Mouse (Mus musculus) embryonic facial prominence, embryonic 10.5 days (tissue): ENCODE results near the gene Npr2. TPM values are rescaled to one million over a fixed set of nuclear protein-coding genes. Genes with fewer than 3 reads are reported as not detected.

Experiments
- DNase-seq: peaks from one replicate; pipeline ENCODE4 v3.0.0-alpha.2; 2017; ENCODE audit warnings: low spot score
- H3K27ac ChIP-seq: fragments of 300-500 bp; sonication (generic); replicated peaks from 2 replicates; pipeline ENCODE4 v1.5.1; 2016; ENCODE audit warnings: mild to moderate bottlenecking
- H3K27me3 ChIP-seq: fragments of 300-500 bp; sonication (generic); replicated peaks from 2 replicates; pipeline ENCODE4 v1.6.1; 2016; ENCODE audit warnings: low read depth, mild to moderate bottlenecking; ENCODE audit not compliant: poor library complexity, severe bottlenecking
- H3K36me3 ChIP-seq: fragments of 300-500 bp; sonication (generic); replicated peaks from 2 replicates; pipeline ENCODE4 v1.6.1; 2016; ENCODE audit warnings: mild to moderate bottlenecking, moderate library complexity
- H3K4me1 ChIP-seq: fragments of 300-500 bp; sonication (generic); 2 replicates; pipeline ENCODE4 v1.6.1; 2016
- H3K4me3 ChIP-seq: fragments of 300-500 bp; sonication (generic); 2 replicates; pipeline ENCODE4 v1.5.1; 2016; ENCODE audit warnings: mild to moderate bottlenecking, moderate library complexity
- H3K9me3 ChIP-seq: fragments of 300-500 bp; sonication (generic); 2 replicates; pipeline ENCODE4 v1.6.1; 2016; ENCODE audit warnings: mild to moderate bottlenecking
- WGBS: fragments of 180-500 bp; shearing (Covaris S2); methylation state at CpG from one replicate; pipeline ENCODE4 v1.1.7; 2016; 5-methylcytosine and 5-hydroxymethylcytosine counted together
- polyA plus RNA-seq: library from polyadenylated mRNA; unstranded; fragments of >200 nt; fragmentation: Nextera tagmentation; extraction: Ambion mirVana; gene quantifications from 2 replicates; pipeline ENCODE4 v1.2.1, GENCODE M21; 2016

The Npr2 gene
- polyA plus RNA-seq, 1 experiment from 2014 or later, result 16.7 TPM

GRCm38 (mm10) chr4:43656339-43657109 lies 24.8 kb downstream of the Npr2 start, which contains the start of gene Hint2:
Gene Hint2 (minus strand): TSS chr4:43656466.
- H3K36me3 ChIP-seq, result no peaks in the 10 kb centered on the region; the same call in 1 of the 2 replicates
- peaks cover 19% of the 10 kb centered on the region for H3K27me3 ChIP-seq
- H3K4me3 ChIP-seq, result peak within 1 kb of the TSS; percentile 86
- H3K9me3 ChIP-seq, result no peaks in the 10 kb centered on the region
- WGBS, result 1% methylated on average over 34 of the region's 34 CpGs
- peak within 1 kb of the TSS; percentile 93 for H3K27ac ChIP-seq
- H3K4me1 ChIP-seq, result peaks cover 30% of the 10 kb centered on the region
- DNase-seq, result peak; percentile 96

- no peak overlapping the region for H3K27ac ChIP-seq
- no peaks in the 10 kb centered on the region for H3K9me3 ChIP-seq
- peaks cover 25% of the 10 kb centered on the region for H3K27me3 ChIP-seq
- H3K4me1 ChIP-seq, result peaks cover 30% of the 10 kb centered on the region
- WGBS, result 65% methylated on average over 4 of the region's 4 CpGs
- H3K36me3 ChIP-seq, result no peaks in the 10 kb centered on the region
- H3K4me3 ChIP-seq, result peak overlapping the region; percentile 86
- DNase-seq, result no peak
These were observed 25.4 kb downstream of the Npr2 start for GRCm38 (mm10) chr4:43657146-43657545.

GRCm38 (mm10) chr4:43666412-43666811 lies 34.7 kb downstream of the Npr2 start:
- DNase-seq, result no peak
- peaks cover 24% of the 10 kb centered on the region for H3K4me1 ChIP-seq
- WGBS, result 31% methylated on average over 4 of the region's 4 CpGs
- no peak overlapping the region for H3K4me3 ChIP-seq
- H3K27ac ChIP-seq, result no peak overlapping the region
- no peaks in the 10 kb centered on the region for H3K36me3 ChIP-seq
- H3K27me3 ChIP-seq, result peaks cover 86% of the 10 kb centered on the region
- H3K9me3 ChIP-seq, result no peaks in the 10 kb centered on the region

- 2% methylated on average over 39 of the region's 41 CpGs for WGBS
- Histone ChIP-seq H3K27me3 (peaks cover 63% of the 10 kb centered on the region), H3K4me3 (peak within 1 kb of the TSS; percentile 85), H3K4me1 (peaks cover 42% of the 10 kb centered on the region), H3K27ac (peak within 1 kb of the TSS; percentile 93), H3K9me3 (no peaks in the 10 kb centered on the region), H3K36me3 (peaks cover 1% of the 10 kb centered on the region; the same call in 1 of the 2 replicates)
- DNase-seq, result peak; percentile 92
These were observed 37.2 kb downstream of the Npr2 start, which contains the start of the genes Tmem8b and Fam221b for GRCm38 (mm10) chr4:43668782-43669427. Gene Tmem8b (plus strand): TSS chr4:43668971. Gene Fam221b (minus strand): TSS chr4:43669145.

GRCm38 (mm10) chr4:43669428-43669794 lies 37.7 kb downstream of the Npr2 start:
- WGBS, result under 1% methylated on average over 25 of the region's 25 CpGs
- DNase-seq, result no peak
- peaks cover 42% of the 10 kb centered on the region for H3K4me1 ChIP-seq
- peak overlapping the region; percentile 93 for H3K27ac ChIP-seq
- H3K27me3 ChIP-seq, result peaks cover 61% of the 10 kb centered on the region
- peaks cover 6% of the 10 kb centered on the region for H3K36me3 ChIP-seq
- peak overlapping the region; percentile 85 for H3K4me3 ChIP-seq
- H3K9me3 ChIP-seq, result no peaks in the 10 kb centered on the region

GRCm38 (mm10) chr4:43672070-43672469 lies 40.3 kb downstream of the Npr2 start:
- Histone ChIP-seq H3K4me3 (no peak overlapping the region), H3K27me3 (peaks cover 34% of the 10 kb centered on the region), H3K27ac (no peak overlapping the region), H3K4me1 (peaks cover 42% of the 10 kb centered on the region), H3K36me3 (peaks cover 22% of the 10 kb centered on the region), H3K9me3 (no peaks in the 10 kb centered on the region)
- 11% methylated on average over 2 of the region's 2 CpGs for WGBS
- DNase-seq, result peak; percentile 89

GRCm38 (mm10) chr4:43673703-43674102 lies 42.0 kb downstream of the Npr2 start:
- Histone ChIP-seq H3K4me1 (peaks cover 39% of the 10 kb centered on the region), H3K36me3 (peaks cover 33% of the 10 kb centered on the region), H3K27me3 (peaks cover 18% of the 10 kb centered on the region), H3K27ac (no peak overlapping the region), H3K9me3 (no peaks in the 10 kb centered on the region), H3K4me3 (no peak overlapping the region)
- no peak for DNase-seq
- WGBS, result 81% methylated on average over 8 of the region's 8 CpGs

- H3K4me3 ChIP-seq, result no peak overlapping the region
- WGBS, result 71% methylated on average over 5 of the region's 5 CpGs
- no peak overlapping the region for H3K27ac ChIP-seq
- H3K4me1 ChIP-seq, result peaks cover 28% of the 10 kb centered on the region
- peaks cover 35% of the 10 kb centered on the region for H3K36me3 ChIP-seq
- no peaks in the 10 kb centered on the region for H3K9me3 ChIP-seq
- no peak for DNase-seq
- H3K27me3 ChIP-seq, result peaks cover 15% of the 10 kb centered on the region
These were observed 43.2 kb downstream of the Npr2 start for GRCm38 (mm10) chr4:43674974-43675373.

- 74% methylated on average over 4 of the region's 4 CpGs for WGBS
These were observed 43.9 kb downstream of the Npr2 start for GRCm38 (mm10) chr4:43675608-43676007.

GRCm38 (mm10) chr4:43678541-43678940 lies 46.8 kb downstream of the Npr2 start:
- DNase-seq, result no peak
- Histone ChIP-seq H3K27ac (no peak overlapping the region), H3K4me1 (0 out of 2 replicates have a peak, but pooled peaks cover 1% of the 10 kb centered on the region), H3K9me3 (no peaks in the 10 kb centered on the region), H3K36me3 (peaks cover 57% of the 10 kb centered on the region), H3K4me3 (no peak overlapping the region), H3K27me3 (no peaks in the 10 kb centered on the region)
- WGBS, result 88% methylated on average over 6 of the region's 6 CpGs

More at GRCm38 (mm10) chr4:43675608-43676007, 43.9 kb downstream of the Npr2 start:
- H3K4me1 ChIP-seq, result peaks cover 22% of the 10 kb centered on the region
- H3K4me3 ChIP-seq, result no peak overlapping the region
- peaks cover 10% of the 10 kb centered on the region for H3K27me3 ChIP-seq
- no peak overlapping the region for H3K27ac ChIP-seq
- H3K9me3 ChIP-seq, result no peaks in the 10 kb centered on the region
- no peak for DNase-seq
- peaks cover 37% of the 10 kb centered on the region for H3K36me3 ChIP-seq

GRCm38 (mm10) chr4:43679416-43680043 lies 47.8 kb downstream of the Npr2 start:
- peaks cover 50% of the 10 kb centered on the region for H3K36me3 ChIP-seq
- H3K27ac ChIP-seq, result no peak overlapping the region

GRCm38 (mm10) chr4:43690021-43690420 lies 58.3 kb downstream of the Npr2 start:
- 93% methylated on average over 17 of the region's 17 CpGs for WGBS
- no peak for DNase-seq

More at GRCm38 (mm10) chr4:43679416-43680043, 47.8 kb downstream of the Npr2 start:
- no peaks in the 10 kb centered on the region for H3K4me1 ChIP-seq
- DNase-seq, result no peak
- H3K27me3 ChIP-seq, result no peaks in the 10 kb centered on the region
- H3K4me3 ChIP-seq, result no peak overlapping the region
- 87% methylated on average over 7 of the region's 7 CpGs for WGBS
- no peaks in the 10 kb centered on the region for H3K9me3 ChIP-seq

More at GRCm38 (mm10) chr4:43690021-43690420, 58.3 kb downstream of the Npr2 start:
- Histone ChIP-seq H3K36me3 (peaks cover 25% of the 10 kb centered on the region), H3K27me3 (no peaks in the 10 kb centered on the region), H3K4me3 (no peak overlapping the region), H3K4me1 (0 out of 2 replicates have a peak, but pooled peaks cover 2% of the 10 kb centered on the region), H3K9me3 (no peaks in the 10 kb centered on the region), H3K27ac (no peak overlapping the region)
